Mouse (Mus musculus) right cerebral cortex, adult 18-20 months (tissue): ENCODE results near the gene Gm20458.

Source experiments
- DNase-seq: peaks from one replicate; pipeline ENCODE4 v3.0.0; 2022; ENCODE audit warnings: mixed read lengths

Gene Gm20458

DNA sequence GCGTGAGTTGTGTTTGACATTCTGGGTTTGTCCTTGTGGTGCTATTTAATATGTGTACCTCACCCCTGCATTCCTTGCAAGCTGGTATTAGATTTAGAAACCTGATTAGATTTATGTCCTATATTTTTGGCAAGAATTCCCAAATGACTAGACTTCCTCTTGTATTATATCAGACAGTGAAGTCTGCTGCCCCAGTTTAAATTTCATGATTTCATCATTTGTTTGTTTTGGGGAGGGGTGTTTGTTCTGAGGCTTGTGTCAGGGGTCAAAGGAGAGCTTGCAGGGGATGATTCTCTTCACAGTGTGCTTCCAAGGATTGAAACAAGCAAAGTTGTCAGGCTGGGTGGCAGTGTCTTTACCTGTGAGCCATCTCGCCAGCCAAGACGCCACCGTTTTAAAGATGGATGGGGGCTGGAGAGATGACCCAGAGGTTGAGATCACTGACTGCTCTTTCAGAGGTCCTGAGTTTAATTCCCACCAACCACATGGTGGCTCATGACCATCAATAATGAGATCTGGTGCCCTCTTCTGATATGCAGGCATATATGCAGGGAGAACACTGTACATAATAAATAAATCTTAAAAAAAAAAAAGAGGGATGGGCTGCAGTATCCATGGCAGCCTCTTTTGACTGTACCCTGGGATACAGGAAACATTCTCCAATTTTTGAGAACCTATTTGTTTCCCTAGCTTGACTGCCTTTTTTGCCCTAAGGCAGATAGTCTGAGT is 45.0 kb downstream of the Gm20458 start:
- DNase-seq = no peak

DNA sequence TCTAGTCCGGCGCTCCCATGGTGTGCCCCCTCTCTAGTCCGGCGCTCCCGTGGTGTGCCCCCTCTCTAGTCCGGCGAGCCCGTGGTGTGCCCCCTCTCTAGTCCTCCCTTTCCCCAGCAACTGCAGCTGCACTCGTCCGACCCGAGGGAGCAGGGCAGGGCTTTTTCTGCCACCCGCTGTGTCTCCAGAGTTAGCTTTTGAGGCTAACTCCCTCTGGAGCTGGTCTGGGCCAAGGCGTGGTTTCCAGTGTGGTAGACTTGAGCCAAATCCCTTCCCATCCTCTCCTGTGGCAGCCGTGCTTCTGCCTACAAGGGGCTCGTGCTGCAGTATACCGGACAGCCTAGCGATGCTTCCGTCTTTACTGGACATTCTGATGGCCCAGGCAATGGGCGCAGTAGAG is 47.0 kb downstream of the Gm20458 start:
- DNase-seq = no peak

DNA sequence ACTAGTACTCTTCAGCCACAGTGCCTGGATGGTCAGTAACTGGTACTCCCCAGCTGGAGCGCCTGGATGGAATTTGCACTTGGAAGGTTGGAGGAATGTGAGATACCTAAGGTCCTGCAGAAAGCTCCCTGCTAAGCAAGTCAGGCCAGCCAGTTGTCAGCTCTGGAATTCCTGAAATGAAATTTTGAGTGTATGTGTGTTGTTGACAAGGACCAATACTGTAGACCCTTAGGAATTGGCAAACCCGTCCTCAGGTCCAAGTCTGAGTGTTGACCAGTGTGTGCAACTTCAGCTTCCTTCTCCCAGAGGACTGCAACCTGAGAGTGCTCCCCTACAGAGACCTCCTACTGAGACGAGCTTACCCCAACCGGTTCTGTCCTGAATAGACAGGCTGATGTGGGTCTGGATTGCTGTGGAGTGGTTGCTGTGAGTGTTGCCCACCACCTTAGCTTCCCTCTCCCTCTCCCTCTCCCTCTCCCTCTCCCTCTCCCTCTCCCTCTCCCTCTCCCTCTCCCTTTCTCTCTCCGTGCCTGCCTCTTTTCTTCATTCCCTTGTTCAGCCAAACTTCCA is 49.9 kb downstream of the Gm20458 start:
- DNase-seq = no peak

DNA sequence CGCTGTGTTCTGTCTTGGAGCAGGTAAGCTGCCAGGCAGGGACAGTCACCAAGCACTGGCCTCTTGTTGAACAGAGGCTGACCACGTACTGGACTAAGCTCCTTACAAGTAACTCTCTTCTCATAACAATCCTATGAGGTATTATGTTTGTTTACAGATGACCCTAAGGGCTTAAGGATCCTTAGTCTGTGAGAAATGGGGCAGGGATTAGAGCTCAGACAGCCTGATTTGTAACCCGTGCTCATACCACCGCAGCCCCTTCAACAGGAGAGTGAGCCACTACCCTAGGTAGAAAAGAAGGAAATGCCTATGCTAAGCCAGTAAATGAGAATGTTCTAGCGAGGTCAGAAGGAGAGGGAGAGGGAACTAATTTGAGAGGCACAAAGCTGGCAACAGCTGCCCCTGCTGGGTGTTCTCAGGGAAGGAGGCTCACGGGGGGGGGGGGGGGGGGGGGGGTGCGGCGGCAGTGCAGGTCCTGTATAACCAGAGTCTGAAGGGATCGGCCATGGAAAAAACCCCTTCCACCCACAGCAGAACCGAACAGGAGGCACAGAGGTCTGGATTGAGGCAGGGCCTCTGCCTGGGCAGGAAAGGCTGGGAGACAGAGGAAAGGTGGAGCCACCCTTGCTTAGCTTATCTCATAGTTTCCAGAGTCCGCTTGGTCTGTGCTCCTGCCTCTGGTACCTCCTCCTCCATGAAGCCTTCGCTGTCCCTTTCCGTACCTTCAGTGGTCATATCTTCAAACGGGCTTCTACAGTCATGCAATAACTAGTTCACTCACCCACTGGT is 51.5 kb downstream of the Gm20458 start:
- no peak for DNase-seq

DNA sequence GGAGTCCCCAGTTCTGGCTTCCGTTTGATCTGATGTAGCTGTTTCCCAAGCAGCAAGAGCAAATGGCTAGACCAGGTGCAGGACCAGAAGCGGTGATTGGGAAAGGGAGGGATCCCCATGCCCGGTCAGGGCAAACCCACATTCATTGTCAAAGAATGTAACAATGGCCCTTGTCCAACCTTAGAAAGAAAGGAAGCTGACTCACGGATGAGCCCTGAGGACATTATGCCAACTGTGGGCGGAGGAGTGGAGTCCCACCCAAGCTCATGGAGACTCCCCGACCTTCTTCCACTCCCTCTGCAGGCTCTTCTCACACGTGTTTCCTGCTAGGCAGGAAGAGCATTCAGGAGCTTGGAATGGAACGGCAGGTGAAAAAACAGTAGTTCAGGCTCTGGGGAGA is 52.6 kb downstream of the Gm20458 start:
- no peak for DNase-seq

DNA sequence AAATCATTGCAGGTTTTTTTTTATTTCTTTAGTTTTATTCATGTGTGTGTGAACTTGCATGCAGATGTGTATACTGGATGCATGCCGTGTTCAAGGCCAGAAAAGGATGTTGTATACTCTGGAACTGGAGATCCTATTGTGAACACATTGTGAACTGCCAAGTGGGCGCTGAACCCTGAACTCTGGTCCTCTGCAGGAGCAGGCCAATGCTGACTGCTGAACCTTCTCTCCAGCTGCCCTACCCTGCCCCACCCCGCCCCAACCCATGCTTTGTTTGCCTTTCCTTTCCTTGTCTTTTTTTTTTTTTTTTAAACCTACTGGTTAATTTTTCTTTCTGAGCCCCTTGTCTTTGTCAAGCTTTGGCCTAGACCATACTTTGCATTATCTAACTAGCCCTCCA is 54.1 kb downstream of the Gm20458 start:
- no peak for DNase-seq

DNA sequence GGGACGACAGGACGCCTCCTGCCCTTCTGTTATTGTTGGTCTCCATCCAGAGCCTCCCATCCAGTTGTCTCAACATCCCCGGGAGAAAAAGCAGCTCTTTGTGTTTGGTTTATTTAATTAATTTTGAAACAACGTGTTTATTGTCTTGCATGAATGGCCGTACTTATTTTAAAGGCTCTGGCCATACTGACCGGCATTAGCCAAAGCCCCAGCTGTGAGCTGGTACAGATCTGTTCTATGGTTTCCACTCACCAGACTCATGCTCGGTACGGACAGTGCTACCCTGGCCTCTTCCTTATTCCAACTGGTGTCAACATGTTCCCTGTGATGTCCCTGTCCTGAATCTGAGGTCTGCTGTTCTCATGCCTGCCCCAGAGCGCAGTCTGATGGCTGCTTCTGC is 55.1 kb downstream of the Gm20458 start:
- peak; percentile 30 for DNase-seq

DNA sequence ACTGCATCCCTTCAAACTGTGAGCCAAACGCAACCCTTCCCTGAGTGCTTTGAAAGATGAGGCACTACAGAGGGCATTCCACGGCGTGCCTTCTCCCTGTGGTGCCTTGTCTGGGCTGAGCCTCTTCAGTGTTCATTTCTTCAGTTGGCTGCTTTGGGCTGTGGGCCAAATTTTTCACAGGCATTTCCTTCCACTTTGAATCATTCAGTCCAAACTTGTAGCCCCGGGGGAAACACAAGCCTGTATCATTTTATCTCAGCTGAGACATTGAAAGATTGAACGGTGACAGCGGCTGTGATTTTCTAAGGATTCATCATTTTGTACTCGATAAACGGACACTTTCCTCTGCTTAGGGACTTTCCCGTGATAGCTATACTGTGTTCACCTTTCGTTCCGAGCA is 55.8 kb downstream of the Gm20458 start:
- no peak for DNase-seq

DNA sequence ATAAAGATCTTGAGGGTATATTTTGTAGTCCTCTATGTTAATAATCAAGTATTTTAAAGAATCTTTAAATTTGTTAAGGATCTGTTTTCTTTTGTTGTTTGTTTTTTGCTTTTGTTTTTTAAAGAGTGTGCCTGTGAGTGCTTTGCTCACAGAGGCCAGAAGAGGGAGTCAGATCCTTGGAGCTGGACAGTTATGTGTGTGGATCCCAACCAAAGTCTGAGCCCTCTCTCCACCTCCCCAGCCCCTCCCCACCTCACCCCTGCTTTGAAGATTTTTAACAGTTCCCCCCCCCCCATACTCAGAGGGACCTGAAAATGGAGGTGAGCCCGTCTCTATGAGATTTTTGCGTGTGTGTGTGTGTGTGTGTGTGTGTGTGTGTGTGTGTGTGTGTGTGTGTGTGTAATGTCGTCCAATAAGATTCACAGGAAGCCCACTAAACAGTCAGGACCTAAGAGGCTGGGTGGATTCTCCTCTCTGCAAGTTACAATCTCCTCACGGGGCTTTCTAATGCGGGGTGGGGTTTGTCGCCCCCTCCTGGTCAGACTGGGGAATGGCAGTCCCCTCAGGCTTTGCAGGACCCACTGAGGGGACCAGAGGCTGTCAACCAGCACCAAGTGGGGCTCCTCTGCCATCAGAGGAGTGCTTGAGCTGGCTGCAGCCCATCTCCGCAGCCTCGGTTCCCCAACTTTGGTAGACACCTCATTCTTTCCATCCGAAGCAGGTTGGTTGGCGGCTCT is 56.9 kb downstream of the Gm20458 start:
- DNase-seq = peak; percentile 32

DNA sequence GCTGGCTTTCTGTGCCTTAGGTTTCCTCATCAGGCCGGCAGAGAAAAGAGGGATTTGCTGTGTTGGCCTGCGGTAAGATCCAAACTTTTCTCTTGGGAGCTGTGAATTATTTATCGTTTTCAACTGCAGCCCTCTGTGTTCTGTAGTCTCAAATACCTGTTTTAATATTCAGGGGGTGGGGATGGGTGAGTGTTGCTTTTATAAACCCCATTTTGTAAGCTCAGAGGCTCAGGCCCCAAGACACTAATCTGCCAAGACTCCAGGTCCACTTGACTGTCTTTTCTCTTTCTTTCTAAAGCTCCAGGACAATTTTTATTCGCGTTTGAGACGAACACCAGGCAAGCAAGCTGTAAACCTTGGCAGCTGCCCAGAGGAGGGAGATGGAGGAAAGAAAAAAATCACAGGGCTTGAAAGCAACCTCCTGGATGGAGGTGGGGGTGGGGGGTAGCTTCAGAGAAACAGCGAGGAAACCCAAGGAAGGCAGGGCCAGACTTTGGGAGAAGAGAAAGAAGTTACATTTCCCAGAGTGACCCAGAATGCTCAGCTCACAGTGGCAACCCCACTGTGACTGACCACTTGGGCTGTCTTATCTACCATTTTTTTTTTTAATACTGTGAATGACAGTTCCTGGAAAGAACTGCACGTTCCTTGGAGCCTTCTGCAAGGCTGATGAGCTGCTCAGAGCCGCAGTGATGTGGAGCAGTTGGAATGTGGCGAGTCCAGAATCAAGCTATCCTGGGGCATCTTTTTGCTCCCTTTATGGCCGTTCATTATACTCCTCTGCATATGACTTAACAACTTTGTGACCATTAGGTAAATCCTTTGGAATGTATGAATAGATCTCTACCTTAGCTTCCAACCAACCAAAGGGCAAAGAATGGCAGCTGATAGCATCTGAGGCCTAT is 57.8 kb downstream of the Gm20458 start:
- DNase-seq = no peak

DNA sequence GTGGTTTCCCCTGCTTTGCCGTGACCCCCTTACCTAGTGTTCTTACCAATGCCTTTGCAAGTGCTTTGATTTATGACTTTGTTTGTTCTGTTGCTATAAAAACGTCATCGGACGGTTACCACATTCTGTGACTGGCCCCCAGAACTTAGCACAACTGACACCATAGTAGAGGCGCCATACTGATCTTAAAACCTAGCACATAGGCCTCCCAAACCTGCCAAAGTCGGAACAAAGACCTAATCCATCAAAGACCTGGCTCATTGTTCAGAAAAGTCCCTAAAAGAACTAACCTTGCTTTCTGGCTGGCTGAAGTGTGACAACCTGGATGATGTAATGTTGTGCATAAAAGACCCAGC is 58.4 kb downstream of the Gm20458 start:
- no peak for DNase-seq

DNA sequence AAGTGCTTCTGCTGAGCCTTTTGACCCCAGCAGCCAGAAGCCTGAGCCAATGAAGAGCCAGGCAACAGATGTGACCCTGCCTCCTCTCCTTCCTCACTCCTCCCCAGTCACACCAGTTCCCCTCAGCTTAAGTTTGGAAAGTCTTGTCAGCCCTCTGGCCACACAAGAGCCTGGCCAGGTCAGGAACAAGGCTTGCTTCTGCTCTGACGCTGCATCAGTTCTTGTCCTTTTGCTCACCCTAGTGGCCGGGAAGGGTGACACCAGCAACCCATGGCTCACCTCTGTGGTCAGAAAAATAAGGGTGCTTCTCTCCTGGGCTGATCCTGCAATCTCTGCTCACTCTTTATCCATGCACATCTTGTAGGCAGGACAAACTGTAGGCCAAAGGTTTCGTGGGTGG is 60.0 kb downstream of the Gm20458 start:
- no peak for DNase-seq

DNA sequence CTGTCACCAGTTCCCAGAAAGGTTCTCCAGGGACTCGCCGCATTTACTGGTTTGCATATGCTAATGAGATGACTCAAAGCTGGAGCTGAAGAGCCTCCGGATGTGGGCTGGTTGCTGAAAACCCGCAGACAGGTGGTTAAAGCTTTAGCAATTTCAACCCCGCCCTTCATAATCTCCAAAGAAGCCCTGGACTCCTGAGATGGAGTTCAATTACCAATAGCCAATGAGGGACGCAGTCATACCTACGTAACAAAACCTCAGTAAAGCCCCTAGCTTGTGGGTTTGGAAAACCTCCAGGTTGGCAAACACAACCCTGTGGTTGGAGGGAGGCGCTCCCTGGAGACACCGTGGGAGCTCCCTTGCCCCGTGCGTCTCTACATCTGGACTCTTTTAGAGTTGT is 61.1 kb downstream of the Gm20458 start:
- DNase-seq = peak; percentile 29

DNA sequence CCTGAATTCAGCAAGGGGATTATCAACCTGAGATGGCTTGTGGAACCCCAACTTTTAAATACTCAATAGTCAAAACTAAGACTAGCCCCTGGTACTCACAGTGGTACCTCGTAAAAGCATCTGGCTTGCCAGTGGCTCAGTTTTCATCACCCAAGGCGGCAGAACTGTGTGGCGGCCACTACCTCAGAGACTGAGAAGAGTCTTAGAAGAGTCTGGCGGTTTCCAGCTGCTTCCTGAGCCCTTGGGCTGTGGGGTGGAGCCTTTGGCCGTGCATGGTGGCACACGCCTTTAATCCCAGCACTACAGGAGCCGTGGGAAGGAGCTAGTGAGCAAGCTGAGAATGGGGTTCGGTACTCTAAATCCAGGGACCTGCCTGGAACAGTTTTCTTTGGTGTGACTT is 61.5 kb downstream of the Gm20458 start:
- DNase-seq = no peak

DNA sequence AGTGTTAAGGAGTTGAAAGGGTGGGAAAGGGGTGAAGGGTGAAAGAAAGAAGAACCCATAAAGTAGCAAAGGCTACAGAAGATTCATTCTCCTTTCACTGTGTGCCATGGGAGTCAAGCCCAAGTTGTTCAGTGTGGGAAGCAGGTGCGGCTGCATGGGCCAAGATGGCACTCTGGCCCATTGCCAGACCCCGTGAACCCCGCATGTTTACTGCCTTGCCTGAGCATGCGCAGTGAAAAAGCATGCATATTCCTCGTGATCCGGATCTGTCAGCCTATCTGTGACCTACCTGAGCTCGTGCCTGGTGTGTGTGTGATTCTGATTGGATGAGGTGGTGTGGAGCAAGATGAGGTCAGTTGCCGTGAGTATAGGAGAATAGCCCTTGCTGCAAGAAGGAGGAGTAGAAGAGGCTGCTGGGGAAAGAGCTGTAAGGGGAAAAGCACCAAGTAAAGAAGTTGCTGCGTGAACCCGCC is 62.6 kb downstream of the Gm20458 start:
- DNase-seq = no peak

DNA sequence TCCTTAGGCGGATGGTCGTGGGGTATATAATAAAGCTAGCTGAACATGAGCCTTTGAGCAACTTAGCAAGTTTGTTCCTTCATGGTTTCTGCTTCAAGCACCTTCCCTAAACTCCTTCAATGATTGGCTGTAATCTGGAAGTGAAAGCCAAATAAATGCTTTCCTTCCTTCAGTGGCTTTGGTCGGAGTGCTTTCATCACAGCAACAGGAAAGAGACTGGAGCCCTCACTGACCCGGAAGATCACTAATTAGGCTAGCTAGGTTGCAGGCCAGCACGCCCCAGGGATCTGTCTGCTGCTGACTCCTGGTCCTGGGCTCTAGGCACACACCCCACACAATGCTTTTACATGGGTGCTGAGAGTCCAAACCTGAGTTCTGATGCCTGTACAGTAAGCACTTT is 67.8 kb downstream of the Gm20458 start:
- DNase-seq = no peak

DNA sequence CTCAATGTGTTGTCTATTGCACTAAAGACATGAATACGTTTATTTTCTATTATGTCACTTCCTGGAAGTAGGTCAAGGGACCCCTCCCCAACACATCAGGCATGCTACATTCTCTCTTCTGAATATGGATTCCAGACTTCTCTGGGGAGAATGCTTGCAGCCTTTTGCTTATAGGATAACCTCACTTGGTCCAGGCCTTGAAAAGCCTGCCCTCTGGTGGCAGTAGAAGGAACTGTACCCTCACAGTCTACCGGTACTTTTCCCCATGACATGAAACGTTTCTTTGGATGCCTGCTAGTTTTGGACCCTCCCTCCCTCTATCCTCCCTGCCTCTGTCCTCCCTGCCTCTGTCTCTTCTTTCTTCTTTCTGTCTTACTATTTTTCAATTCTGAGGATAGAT is 70.4 kb downstream of the Gm20458 start:
- peak; percentile 75 for DNase-seq

DNA sequence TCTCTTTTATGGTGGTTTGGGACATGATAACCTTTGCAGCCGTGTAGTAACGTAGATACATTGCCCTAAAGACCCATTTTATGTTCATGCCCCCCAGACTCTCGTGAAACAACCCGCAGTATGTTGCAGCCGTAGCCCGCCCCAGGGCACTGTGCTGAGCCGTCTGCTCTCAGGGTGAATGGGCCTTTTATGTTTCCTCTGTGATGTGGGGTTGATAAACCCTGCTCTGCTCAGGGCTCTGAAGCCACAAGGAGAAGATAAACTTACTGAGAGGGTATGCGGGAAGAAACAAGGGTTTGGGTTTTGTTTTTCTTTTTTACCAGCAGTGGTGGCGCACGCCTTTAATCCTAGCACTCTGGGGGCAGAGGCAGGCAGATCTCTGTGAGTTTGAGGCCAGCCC is 73.5 kb downstream of the Gm20458 start:
- no peak for DNase-seq

DNA sequence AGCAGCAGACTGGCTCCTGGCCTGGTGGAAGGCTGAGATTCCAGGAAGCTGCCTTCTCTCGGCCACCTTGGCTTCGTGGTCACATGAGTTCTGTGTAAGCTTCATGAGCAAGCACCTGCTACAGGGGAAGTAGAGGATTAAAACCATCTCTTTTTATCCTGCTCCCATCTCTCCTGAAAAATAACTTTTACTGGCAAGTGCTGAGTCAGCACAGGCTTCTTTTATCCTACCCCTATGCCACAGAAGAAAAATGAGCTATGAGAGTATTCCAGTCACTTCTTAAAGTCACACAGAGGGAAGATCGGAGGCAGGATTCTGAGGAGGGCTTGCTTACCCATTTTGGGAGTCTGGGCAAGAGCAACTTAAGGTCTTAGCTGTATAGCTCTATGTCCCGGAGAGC is 76.2 kb downstream of the Gm20458 start:
- DNase-seq = no peak
